Mouse (Mus musculus): ENCODE measurements around the gene Kif3b.

- no peak for TF ChIP-seq CTCF (IDR thresholded peaks at IDR 0.05; ENCODE audit: low read depth)
- no peak for TF ChIP-seq EP300 (IDR thresholded peaks at IDR 0.05; ENCODE audit: low read depth)
Measured at GRCm38 (mm10) chr2:153283919-153284318, 7.3 kb upstream of the Kif3b start.
